Mouse (Mus musculus): ENCODE measurements at regions not wholly inside any gene's neighbourhood (a gene's known extent, or its start where the extent isn't known, plus 50 kb on each side); places are given as distances from the start of the nearest gene placed in this dataset.

- Histone ChIP-seq H3K27me3 (0 out of 2 replicates have a peak, but pooled peaks cover 12% of the 10 kb centered on the region), H3K36me3 (no peaks in the 10 kb centered on the region), H3K9me3 (no peaks in the 10 kb centered on the region), H3K9ac (no peak overlapping the region), H3K27ac (no peak overlapping the region), H3K4me1 (peaks cover 6% of the 10 kb centered on the region), H3K4me2 (no peak overlapping the region), H3K4me3 (no peak overlapping the region)
- ATAC-seq (ENCODE audit: insufficient number of reproducible peaks, low FRiP score, low TSS enrichment, low read depth): no peak
- 80% methylated on average over 9 of the region's 9 CpGs for WGBS
Measured at GRCm38 (mm10) chr4:148723208-148723607, 80.1 kb downstream of the Gm572 start.

- Histone ChIP-seq H3K9ac (0 out of 2 replicates have a peak overlapping the region, but pooled peaks have one; percentile 7), H3K27me3 (0 out of 2 replicates have a peak, but pooled peaks cover 12% of the 10 kb centered on the region), H3K9me3 (no peaks in the 10 kb centered on the region), H3K36me3 (no peaks in the 10 kb centered on the region), H3K4me2 (peak overlapping the region; percentile 59), H3K27ac (no peak overlapping the region), H3K4me3 (peak overlapping the region; percentile 37), H3K4me1 (peaks cover 6% of the 10 kb centered on the region)
- 5% methylated on average over 36 of the region's 39 CpGs for WGBS
- ATAC-seq (ENCODE audit: insufficient number of reproducible peaks, low FRiP score, low TSS enrichment, low read depth): no peak
Measured at GRCm38 (mm10) chr4:148723934-148724719, 80.1 kb upstream of the Casz1 start.

- Histone ChIP-seq H3K4me3 (no peak overlapping the region), H3K27me3 (0 out of 2 replicates have a peak, but pooled peaks cover 12% of the 10 kb centered on the region), H3K36me3 (no peaks in the 10 kb centered on the region), H3K9me3 (no peaks in the 10 kb centered on the region), H3K9ac (no peak overlapping the region), H3K4me2 (no peak overlapping the region), H3K4me1 (peaks cover 6% of the 10 kb centered on the region), H3K27ac (no peak overlapping the region)
- no peak for ATAC-seq (ENCODE audit: insufficient number of reproducible peaks, low FRiP score, low TSS enrichment, low read depth)
- WGBS: 82% methylated on average over 5 of the region's 5 CpGs
Measured at GRCm38 (mm10) chr4:148728800-148729199, 75.4 kb upstream of the Casz1 start.

GRCm38 (mm10) chr4:148731586-148731985 is 72.6 kb upstream of the Casz1 start:
- 68% methylated on average over 3 of the region's 3 CpGs for WGBS
- Histone ChIP-seq H3K9me3 (no peaks in the 10 kb centered on the region), H3K27ac (no peak overlapping the region), H3K4me1 (peaks cover 5% of the 10 kb centered on the region; the same call in 1 of the 2 replicates), H3K4me3 (no peak overlapping the region), H3K27me3 (peaks cover 8% of the 10 kb centered on the region; the same call in 1 of the 2 replicates), H3K36me3 (no peaks in the 10 kb centered on the region), H3K9ac (no peak overlapping the region), H3K4me2 (no peak overlapping the region)
- ATAC-seq (ENCODE audit: insufficient number of reproducible peaks, low FRiP score, low TSS enrichment, low read depth): no peak

- peaks cover 18% of the 10 kb centered on the region; the same call in 1 of the 2 replicates for H3K27me3 ChIP-seq
- no peak overlapping the region for H3K4me3 ChIP-seq
- H3K9ac ChIP-seq: no peak overlapping the region
- H3K4me1 ChIP-seq: peaks cover 5% of the 10 kb centered on the region; the same call in 1 of the 2 replicates
- no peaks in the 10 kb centered on the region for H3K9me3 ChIP-seq
- no peaks in the 10 kb centered on the region for H3K36me3 ChIP-seq
- 62% methylated on average over 9 of the region's 9 CpGs for WGBS
- H3K4me2 ChIP-seq: no peak overlapping the region
- H3K27ac ChIP-seq: no peak overlapping the region
- ATAC-seq (ENCODE audit: insufficient number of reproducible peaks, low FRiP score, low TSS enrichment, low read depth): no peak
Measured at GRCm38 (mm10) chr4:148734061-148734460, 70.2 kb upstream of the Casz1 start.

GRCm38 (mm10) chr4:148734547-148734946 is 69.7 kb upstream of the Casz1 start:
- WGBS: 62% methylated on average over 12 of the region's 12 CpGs
- H3K9me3 ChIP-seq: no peaks in the 10 kb centered on the region
- H3K4me3 ChIP-seq: no peak overlapping the region
- H3K27me3 ChIP-seq: peaks cover 23% of the 10 kb centered on the region; the same call in 1 of the 2 replicates
- ATAC-seq (ENCODE audit: insufficient number of reproducible peaks, low FRiP score, low TSS enrichment, low read depth): no peak
- H3K27ac ChIP-seq: no peak overlapping the region
- no peak overlapping the region for H3K9ac ChIP-seq
- H3K36me3 ChIP-seq: no peaks in the 10 kb centered on the region
- H3K4me1 ChIP-seq: peaks cover 5% of the 10 kb centered on the region; the same call in 1 of the 2 replicates
- H3K4me2 ChIP-seq: no peak overlapping the region

- 48% methylated on average over 13 of the region's 13 CpGs for WGBS
- H3K27me3 ChIP-seq: peaks cover 40% of the 10 kb centered on the region
- no peak overlapping the region for H3K4me3 ChIP-seq
- ATAC-seq (ENCODE audit: insufficient number of reproducible peaks, low FRiP score, low TSS enrichment, low read depth): no peak
- H3K9me3 ChIP-seq: no peaks in the 10 kb centered on the region
- no peaks in the 10 kb centered on the region for H3K36me3 ChIP-seq
- no peak overlapping the region for H3K4me2 ChIP-seq
- no peak overlapping the region for H3K27ac ChIP-seq
- H3K9ac ChIP-seq: no peak overlapping the region
- H3K4me1 ChIP-seq: peaks cover 18% of the 10 kb centered on the region
Measured at GRCm38 (mm10) chr4:148738601-148739530, 65.4 kb upstream of the Casz1 start.

GRCm38 (mm10) chr4:148742549-148743413 is 61.4 kb upstream of the Casz1 start:
- Histone ChIP-seq H3K27me3 (peaks cover 56% of the 10 kb centered on the region), H3K4me1 (peaks cover 18% of the 10 kb centered on the region), H3K4me3 (peak overlapping the region; percentile 48), H3K27ac (no peak overlapping the region), H3K9ac (peak overlapping the region; percentile 23), H3K36me3 (no peaks in the 10 kb centered on the region), H3K9me3 (no peaks in the 10 kb centered on the region), H3K4me2 (peak overlapping the region; percentile 93)
- WGBS: 2% methylated on average over 61 of the region's 65 CpGs
- no peak; the same call in 1 of the 2 replicates for ATAC-seq (ENCODE audit: insufficient number of reproducible peaks, low FRiP score, low TSS enrichment, low read depth)

- H3K27me3 ChIP-seq: peaks cover 56% of the 10 kb centered on the region
Measured at GRCm38 (mm10) chr4:148743414-148743844, 60.8 kb upstream of the Casz1 start.

GRCm38 (mm10) chr4:148744053-148744452 is 60.2 kb upstream of the Casz1 start:
- WGBS: 53% methylated on average over 8 of the region's 8 CpGs
- peaks cover 56% of the 10 kb centered on the region for H3K27me3 ChIP-seq

More at GRCm38 (mm10) chr4:148743414-148743844, 60.8 kb upstream of the Casz1 start:
- H3K4me3 ChIP-seq: no peak overlapping the region
- 22% methylated on average over 11 of the region's 11 CpGs for WGBS
- ATAC-seq (ENCODE audit: insufficient number of reproducible peaks, low FRiP score, low TSS enrichment, low read depth): no peak
- peaks cover 18% of the 10 kb centered on the region for H3K4me1 ChIP-seq
- H3K36me3 ChIP-seq: no peaks in the 10 kb centered on the region
- no peaks in the 10 kb centered on the region for H3K9me3 ChIP-seq
- no peak overlapping the region for H3K27ac ChIP-seq
- H3K9ac ChIP-seq: no peak overlapping the region
- H3K4me2 ChIP-seq: peak overlapping the region; percentile 93; the same call in 1 of the 2 replicates

More at GRCm38 (mm10) chr4:148744053-148744452, 60.2 kb upstream of the Casz1 start:
- H3K9ac ChIP-seq: no peak overlapping the region
- no peaks in the 10 kb centered on the region for H3K36me3 ChIP-seq
- no peak overlapping the region for H3K27ac ChIP-seq
- no peak overlapping the region for H3K4me3 ChIP-seq
- no peak overlapping the region for H3K4me2 ChIP-seq
- no peak for ATAC-seq (ENCODE audit: insufficient number of reproducible peaks, low FRiP score, low TSS enrichment, low read depth)
- peaks cover 18% of the 10 kb centered on the region for H3K4me1 ChIP-seq
- H3K9me3 ChIP-seq: no peaks in the 10 kb centered on the region

All from limb, embryonic 15.5 days (tissue).